Mouse (Mus musculus) cerebellum, postnatal 25 days (tissue): ENCODE results near the gene Dnajc17.

Experiments
- DNase-seq, 2 experiments: peaks; one replicate each; pipeline ENCODE4 v3.0.0; 2021; ENCODE audit warnings: mixed read lengths in 2 of 2

The Dnajc17 gene

GRCm38 (mm10) chr2:119156681-119157572 is 51.7 kb downstream of the Dnajc17 start, which contains the start of gene Rmdn3:
Gene Rmdn3 (minus strand): TSS chr2:119157034.
- peak; percentile 97 to 98 for DNase-seq

DNA sequence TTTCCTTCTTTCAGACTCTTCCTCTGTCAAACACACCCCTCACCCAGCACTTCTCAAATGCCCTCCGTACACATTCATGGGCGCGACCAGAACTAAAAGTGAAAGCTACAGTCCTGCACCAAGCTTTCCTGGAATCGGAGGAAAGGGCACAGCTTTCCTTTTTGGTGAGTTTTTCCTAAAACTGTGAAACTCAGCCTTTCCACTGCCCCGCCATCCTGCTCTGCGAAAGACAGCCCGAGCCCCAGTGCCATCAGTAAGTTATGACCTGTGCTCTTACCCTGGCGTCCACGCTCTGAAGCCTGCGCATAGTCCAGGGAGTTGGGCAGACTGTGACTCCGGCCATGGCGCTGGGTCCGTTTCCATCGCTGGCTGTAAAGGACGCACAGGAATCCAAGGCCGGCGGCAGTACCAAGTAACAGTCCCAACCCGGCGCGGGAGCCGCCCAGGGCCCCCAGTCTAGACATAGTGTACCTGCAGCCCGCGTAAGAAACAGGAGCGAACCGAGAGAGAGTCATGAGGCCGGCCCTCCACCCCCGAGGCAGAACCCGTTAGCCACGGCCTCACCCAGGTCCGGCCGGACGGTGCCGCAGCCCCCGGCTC is 52.4 kb downstream of the Dnajc17 start:
- no peak for DNase-seq

- no peak for DNase-seq
Observed at GRCm38 (mm10) chr2:119155388-119155787, 53.2 kb downstream of the Dnajc17 start.

GRCm38 (mm10) chr2:119154683-119155082 is 53.9 kb downstream of the Dnajc17 start:
- no peak for DNase-seq

GRCm38 (mm10) chr2:119152255-119152654 is 56.3 kb downstream of the Dnajc17 start:
- DNase-seq = no peak

DNA sequence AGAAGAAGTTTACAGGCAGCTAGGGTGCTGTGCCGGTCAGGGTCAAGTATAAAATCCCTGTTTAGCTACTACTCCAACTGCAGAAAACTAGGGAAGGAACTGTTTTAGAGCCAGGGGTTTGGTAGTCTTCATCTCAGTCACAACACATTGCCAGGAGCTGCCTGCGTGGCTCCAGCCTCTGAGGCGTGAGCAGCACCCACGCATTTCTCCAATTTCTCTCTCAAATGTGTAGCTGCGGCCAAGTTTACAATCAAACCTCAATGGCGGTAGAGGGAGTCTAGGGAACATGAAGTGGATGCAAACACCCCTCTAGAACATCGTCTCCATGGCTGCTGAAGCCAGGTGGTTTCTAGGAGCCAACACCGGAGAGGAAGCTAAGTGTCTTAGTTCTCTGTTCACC is 60.8 kb downstream of the Dnajc17 start:
- no peak for DNase-seq

DNA sequence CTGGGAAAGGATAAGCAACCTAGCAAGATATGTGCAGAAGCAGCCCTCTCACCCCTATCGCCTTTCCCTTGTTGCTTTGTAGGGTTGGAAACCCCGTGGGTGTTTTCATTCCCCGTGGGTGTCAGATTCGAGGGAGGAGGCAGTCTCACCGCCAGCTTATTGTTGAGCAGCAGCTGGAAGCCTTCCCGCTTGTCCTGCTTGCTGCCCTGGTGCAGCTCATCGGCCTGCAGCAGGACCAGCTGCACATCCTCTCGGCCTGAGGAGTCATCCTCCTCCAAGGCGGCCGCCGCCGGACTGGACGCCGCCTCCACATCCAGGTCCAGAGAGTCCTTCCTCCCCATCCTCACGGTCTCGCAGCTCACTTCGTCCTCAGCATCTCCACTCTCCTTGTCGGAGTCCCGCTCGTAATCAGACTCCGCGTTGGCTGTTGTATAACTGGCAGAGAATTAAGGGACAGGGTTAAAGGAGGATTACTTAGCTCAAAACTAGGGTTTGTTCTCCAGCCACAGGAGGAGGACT is 61.4 kb downstream of the Dnajc17 start:
- no peak for DNase-seq

DNA sequence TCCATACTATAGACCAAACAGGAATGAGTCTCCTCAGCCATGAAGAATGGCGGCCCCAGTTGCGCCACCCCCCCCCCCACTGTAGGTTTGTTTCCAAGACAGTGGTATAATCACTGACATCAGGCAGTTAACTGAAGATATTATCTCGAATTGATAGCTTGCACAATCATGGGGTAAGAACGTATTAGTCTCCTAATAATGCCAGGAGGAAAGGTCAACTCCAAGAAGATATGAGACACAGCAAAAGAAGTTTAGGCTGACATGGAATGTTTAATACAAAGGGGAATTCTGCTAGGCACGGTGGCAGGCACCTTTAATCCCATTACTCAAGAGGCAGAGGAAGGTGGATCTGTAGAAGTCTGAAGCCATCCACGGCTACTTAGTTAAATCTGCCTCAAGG is 62.2 kb downstream of the Dnajc17 start:
- DNase-seq = no peak

GRCm38 (mm10) chr2:119145199-119145598 is 63.4 kb downstream of the Dnajc17 start:
- DNase-seq = no peak

DNA sequence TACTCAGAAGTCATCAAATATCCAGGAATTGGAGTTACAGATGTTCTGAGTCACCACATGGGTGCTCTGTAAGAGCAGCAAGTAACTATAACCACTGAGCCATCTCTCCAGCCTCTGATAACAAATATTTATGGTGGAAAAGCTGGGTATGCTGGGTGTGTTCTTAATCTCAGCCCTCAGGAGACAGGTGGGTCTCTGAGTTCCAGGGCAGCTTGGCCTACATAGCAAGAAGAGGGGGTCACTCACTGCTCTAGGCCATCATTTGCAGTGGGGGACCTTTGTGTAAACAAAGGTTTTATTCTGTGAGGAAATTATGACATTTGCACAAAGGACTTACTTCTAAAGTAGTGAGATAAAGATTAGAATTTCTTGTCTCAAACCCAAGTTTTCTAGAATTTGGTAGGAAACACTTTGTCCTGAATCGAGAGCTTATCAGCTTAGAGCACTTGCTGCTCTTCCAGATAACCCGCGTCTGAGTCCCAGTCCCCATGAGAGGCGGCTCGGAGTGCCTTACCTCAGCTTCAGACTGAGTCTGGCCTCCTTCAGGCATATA is 72.2 kb downstream of the Dnajc17 start:
- no peak for DNase-seq
